Mouse (Mus musculus) stomach, embryonic 16.5 days (tissue): Measurements from ENCODE around the gene Uox. TPM values are rescaled to one million over a fixed set of nuclear protein-coding genes. Genes with fewer than 3 reads are reported as not detected.

Experiments used
- ATAC-seq: fragments of 200-750 bp; cut with Nextera tagmentation; 2 replicates; pipeline ENCODE4 v1.8.0; 2017; ENCODE audit warnings: moderate number of reproducible peaks, moderate TSS enrichment; ENCODE audit not compliant: insufficient read depth, low FRiP score
- H3K27ac ChIP-seq: fragments of 300-500 bp; sonication (generic); 2 replicates; pipeline ENCODE4 v1.5.1; 2014; ENCODE audit warnings: low read length
- H3K27me3 ChIP-seq: fragments of 300-500 bp; sonication (generic); 2 replicates; pipeline ENCODE4 v1.6.1; 2014; ENCODE audit warnings: low read length, control low read depth, mixed read lengths; ENCODE audit not compliant: control insufficient read depth, insufficient read depth
- H3K36me3 ChIP-seq: fragments of 300-500 bp; sonication (generic); 2 replicates; pipeline ENCODE4 v1.6.1; 2014; ENCODE audit warnings: low read length; ENCODE audit not compliant: control insufficient read depth, insufficient read depth
- H3K4me1 ChIP-seq: fragments of 300-500 bp; sonication (generic); 2 replicates; pipeline ENCODE4 v1.6.1; 2014; ENCODE audit warnings: low read length, control low read depth, mixed read lengths; ENCODE audit not compliant: control insufficient read depth, insufficient read depth
- H3K4me2 ChIP-seq: fragments of 300-500 bp; sonication (generic); 2 replicates; pipeline ENCODE4 v1.6.1; 2014; ENCODE audit warnings: low read depth, low read length, mixed read lengths
- H3K4me3 ChIP-seq: fragments of 300-500 bp; sonication (generic); replicated peaks from 2 replicates; pipeline ENCODE4 v1.5.1; 2014; ENCODE audit warnings: mild to moderate bottlenecking, low read length
- H3K9ac ChIP-seq: fragments of 300-500 bp; sonication (generic); 2 replicates; pipeline ENCODE4 v1.6.1; 2014; ENCODE audit warnings: low read length
- H3K9me3 ChIP-seq: fragments of 300-500 bp; sonication (generic); replicated peaks from 2 replicates; pipeline ENCODE4 v1.6.1; 2016; ENCODE audit warnings: low read length, control low read depth; ENCODE audit not compliant: control insufficient read depth
- WGBS: fragments of 180-500 bp; shearing (Covaris S2); extraction: QIAGEN DNeasy Blood & Tissue Kit; methylation state at CpG from one replicate; pipeline ENCODE4 v1.1.7; 2014; 5-methylcytosine and 5-hydroxymethylcytosine counted together
- polyA plus RNA-seq: library from polyadenylated mRNA; unstranded; fragments of >200 nt; fragmentation: Nextera tagmentation; extraction: Ambion mirVana; gene quantifications from 2 replicates; pipeline ENCODE4 v1.2.1, GENCODE M21; 2015

Gene Uox
- polyA plus RNA-seq, 1 experiment from 2014 or later, result 3.4 TPM

- Histone ChIP-seq H3K4me1 (no peaks in the 10 kb centered on the region), H3K4me3 (no peak overlapping the region), H3K4me2 (no peak overlapping the region), H3K36me3 (no peaks in the 10 kb centered on the region), H3K9me3 (no peaks in the 10 kb centered on the region), H3K9ac (no peak overlapping the region), H3K27ac (no peak overlapping the region), H3K27me3 (no peaks in the 10 kb centered on the region)
- no peak for ATAC-seq
- WGBS, result 46% methylated on average over 1 of the region's 1 CpGs
Measured at GRCm38 (mm10) chr3:146571341-146571740, 1.1 kb downstream of the Uox start.

GRCm38 (mm10) chr3:146577591-146577990 lies 7.4 kb downstream of the Uox start:
- Histone ChIP-seq H3K36me3 (no peaks in the 10 kb centered on the region), H3K4me1 (no peaks in the 10 kb centered on the region), H3K4me3 (no peak overlapping the region), H3K9ac (no peak overlapping the region), H3K4me2 (no peak overlapping the region), H3K27me3 (no peaks in the 10 kb centered on the region), H3K9me3 (no peaks in the 10 kb centered on the region), H3K27ac (no peak overlapping the region)
- 52% methylated on average over 2 of the region's 2 CpGs for WGBS
- ATAC-seq, result no peak

- H3K4me1 ChIP-seq, result no peaks in the 10 kb centered on the region
- H3K4me3 ChIP-seq, result no peak overlapping the region
- no peaks in the 10 kb centered on the region for H3K27me3 ChIP-seq
- H3K9me3 ChIP-seq, result no peaks in the 10 kb centered on the region
- H3K27ac ChIP-seq, result no peak overlapping the region
- no peak overlapping the region for H3K9ac ChIP-seq
- no peak overlapping the region for H3K4me2 ChIP-seq
- WGBS, result 80% methylated on average over 3 of the region's 3 CpGs
- no peak for ATAC-seq
- H3K36me3 ChIP-seq, result no peaks in the 10 kb centered on the region
Measured at GRCm38 (mm10) chr3:146580039-146580729, 10.0 kb downstream of the Uox start.

- no peaks in the 10 kb centered on the region for H3K27me3 ChIP-seq
- no peak overlapping the region for H3K4me2 ChIP-seq
- H3K27ac ChIP-seq, result no peak overlapping the region
- H3K36me3 ChIP-seq, result no peaks in the 10 kb centered on the region
- no peaks in the 10 kb centered on the region for H3K9me3 ChIP-seq
- ATAC-seq, result no peak
- 74% methylated on average over 4 of the region's 4 CpGs for WGBS
- H3K9ac ChIP-seq, result no peak overlapping the region
- no peaks in the 10 kb centered on the region for H3K4me1 ChIP-seq
- H3K4me3 ChIP-seq, result no peak overlapping the region
Measured at GRCm38 (mm10) chr3:146583478-146583877, 13.3 kb downstream of the Uox start.

- no peaks in the 10 kb centered on the region for H3K4me1 ChIP-seq
- H3K4me2 ChIP-seq, result no peak overlapping the region
- no peak for ATAC-seq
- 60% methylated on average over 5 of the region's 5 CpGs for WGBS
- H3K27me3 ChIP-seq, result no peaks in the 10 kb centered on the region
- H3K9me3 ChIP-seq, result no peaks in the 10 kb centered on the region
- H3K36me3 ChIP-seq, result no peaks in the 10 kb centered on the region
- no peak overlapping the region for H3K4me3 ChIP-seq
- no peak overlapping the region for H3K9ac ChIP-seq
- no peak overlapping the region for H3K27ac ChIP-seq
Measured at GRCm38 (mm10) chr3:146583908-146584307, 13.7 kb downstream of the Uox start.

GRCm38 (mm10) chr3:146586616-146587015 lies 16.4 kb downstream of the Uox start:
- H3K4me2 ChIP-seq, result no peak overlapping the region
- H3K4me1 ChIP-seq, result no peaks in the 10 kb centered on the region
- no peak overlapping the region for H3K4me3 ChIP-seq
- ATAC-seq, result no peak
- 92% methylated on average over 14 of the region's 14 CpGs for WGBS
- no peaks in the 10 kb centered on the region for H3K9me3 ChIP-seq
- no peak overlapping the region for H3K27ac ChIP-seq
- no peaks in the 10 kb centered on the region for H3K36me3 ChIP-seq
- no peak overlapping the region for H3K9ac ChIP-seq
- no peaks in the 10 kb centered on the region for H3K27me3 ChIP-seq

- 79% methylated on average over 6 of the region's 6 CpGs for WGBS
- H3K27me3 ChIP-seq, result no peaks in the 10 kb centered on the region
- H3K4me1 ChIP-seq, result no peaks in the 10 kb centered on the region
- no peak overlapping the region for H3K4me2 ChIP-seq
- H3K27ac ChIP-seq, result no peak overlapping the region
- no peak overlapping the region for H3K4me3 ChIP-seq
- H3K9me3 ChIP-seq, result no peaks in the 10 kb centered on the region
- H3K36me3 ChIP-seq, result no peaks in the 10 kb centered on the region
- no peak for ATAC-seq
- no peak overlapping the region for H3K9ac ChIP-seq
Measured at GRCm38 (mm10) chr3:146589523-146589922, 19.3 kb downstream of the Uox start.

GRCm38 (mm10) chr3:146591159-146591558 lies 20.9 kb downstream of the Uox start:
- Histone ChIP-seq H3K4me1 (no peaks in the 10 kb centered on the region), H3K4me2 (no peak overlapping the region), H3K9me3 (no peaks in the 10 kb centered on the region), H3K9ac (no peak overlapping the region), H3K27ac (no peak overlapping the region), H3K36me3 (no peaks in the 10 kb centered on the region), H3K4me3 (no peak overlapping the region), H3K27me3 (no peaks in the 10 kb centered on the region)
- no peak for ATAC-seq
- 77% methylated on average over 7 of the region's 7 CpGs for WGBS

- ATAC-seq, result no peak
- Histone ChIP-seq H3K4me1 (no peaks in the 10 kb centered on the region), H3K4me2 (no peak overlapping the region), H3K4me3 (no peak overlapping the region), H3K36me3 (no peaks in the 10 kb centered on the region), H3K27me3 (no peaks in the 10 kb centered on the region), H3K27ac (no peak overlapping the region), H3K9ac (no peak overlapping the region), H3K9me3 (no peaks in the 10 kb centered on the region)
- WGBS, result 52% methylated on average over 2 of the region's 2 CpGs
Measured at GRCm38 (mm10) chr3:146591601-146592000, 21.4 kb downstream of the Uox start.
